Mouse (Mus musculus) kidney, postnatal 0 days (tissue): ENCODE measurements around the gene Col16a1. TPM values are rescaled to one million over a fixed set of nuclear protein-coding genes. Genes with fewer than 3 reads are reported as not detected.
A peak's percentile ranks its signal among the peaks of the same experiment; 100 is the strongest.

Experiments used
- ATAC-seq: fragments of 200-750 bp; cut with Nextera tagmentation; replicated peaks from 2 replicates; pipeline ENCODE4 v1.8.0; 2017; ENCODE audit warnings: low read depth, moderate number of reproducible peaks, moderate TSS enrichment, moderate library complexity; ENCODE audit not compliant: low FRiP score
- DNase-seq: peaks from one replicate; pipeline ENCODE4 v3.0.0-alpha.2; 2016; ENCODE audit warnings: low spot score
- H3K27ac ChIP-seq: fragments of 300-500 bp; sonication (generic); 2 replicates; pipeline ENCODE4 v1.5.1; 2014; ENCODE audit warnings: mild to moderate bottlenecking
- H3K27me3 ChIP-seq: fragments of 300-500 bp; sonication (generic); 2 replicates; pipeline ENCODE4 v1.6.1; 2014; ENCODE audit warnings: low read length, mixed read lengths; ENCODE audit not compliant: insufficient read depth
- H3K36me3 ChIP-seq: fragments of 300-500 bp; sonication (generic); 2 replicates; pipeline ENCODE4 v1.6.1; 2014; ENCODE audit warnings: low read length, mixed read lengths; ENCODE audit not compliant: insufficient read depth
- H3K4me1 ChIP-seq: fragments of 300-500 bp; sonication (generic); replicated peaks from 2 replicates; pipeline ENCODE4 v1.6.1; 2014; ENCODE audit warnings: antibody characterized with exemption, low read length, mixed read lengths; ENCODE audit not compliant: insufficient read depth
- H3K4me2 ChIP-seq: fragments of 300-500 bp; sonication (generic); 2 replicates; pipeline ENCODE4 v1.6.1; 2014; ENCODE audit warnings: mild to moderate bottlenecking, low read length, moderate library complexity, mixed read lengths
- H3K4me3 ChIP-seq: fragments of 300-500 bp; sonication (generic); replicated peaks from 2 replicates; pipeline ENCODE4 v1.5.1; 2014; ENCODE audit warnings: low read depth, low read length
- H3K9ac ChIP-seq: fragments of 300-500 bp; sonication (generic); 2 replicates; pipeline ENCODE4 v1.6.1; 2014; ENCODE audit warnings: low read depth, low read length
- H3K9me3 ChIP-seq: fragments of 300-500 bp; sonication (generic); replicated peaks from 2 replicates; pipeline ENCODE4 v1.6.1; 2016; ENCODE audit warnings: low read length, inconsistent platforms, mixed read lengths
- CTCF ChIP-seq: IDR thresholded peaks from 2 replicates; pipeline ENCODE4 v1.5.1; 2016; ENCODE audit warnings: antibody characterized with exemption, low read depth, mild to moderate bottlenecking, moderate library complexity
- WGBS: fragments of 180-500 bp; shearing (Covaris S2); extraction: QIAGEN DNeasy Blood & Tissue Kit; methylation state at CpG from one replicate; pipeline ENCODE4 v1.1.7; 2014; 5-methylcytosine and 5-hydroxymethylcytosine counted together
- polyA plus RNA-seq: library from polyadenylated mRNA; unstranded; fragments of >200 nt; fragmentation: Nextera tagmentation; extraction: Ambion mirVana; gene quantifications from 2 replicates; pipeline ENCODE4 v1.2.1, GENCODE M21; 2015

Col16a1 gene
- polyA plus RNA-seq, 1 experiment from 2014 or later, result 38.6 TPM

GRCm38 (mm10) chr4:130112299-130112698 is 64.7 kb downstream of the Col16a1 start:
- ATAC-seq, result no peak
- Histone ChIP-seq H3K36me3 (peaks cover 7% of the 10 kb centered on the region; the same call in 1 of the 2 replicates), H3K9ac (no peak overlapping the region), H3K27me3 (no peaks in the 10 kb centered on the region), H3K9me3 (no peaks in the 10 kb centered on the region), H3K27ac (no peak overlapping the region), H3K4me1 (peaks cover 8% of the 10 kb centered on the region; the same call in 1 of the 2 replicates), H3K4me3 (no peak overlapping the region), H3K4me2 (no peak overlapping the region)
- TF ChIP-seq CTCF, result no peak
- 73% methylated on average over 7 of the region's 7 CpGs for WGBS
- no peak for DNase-seq

DNA sequence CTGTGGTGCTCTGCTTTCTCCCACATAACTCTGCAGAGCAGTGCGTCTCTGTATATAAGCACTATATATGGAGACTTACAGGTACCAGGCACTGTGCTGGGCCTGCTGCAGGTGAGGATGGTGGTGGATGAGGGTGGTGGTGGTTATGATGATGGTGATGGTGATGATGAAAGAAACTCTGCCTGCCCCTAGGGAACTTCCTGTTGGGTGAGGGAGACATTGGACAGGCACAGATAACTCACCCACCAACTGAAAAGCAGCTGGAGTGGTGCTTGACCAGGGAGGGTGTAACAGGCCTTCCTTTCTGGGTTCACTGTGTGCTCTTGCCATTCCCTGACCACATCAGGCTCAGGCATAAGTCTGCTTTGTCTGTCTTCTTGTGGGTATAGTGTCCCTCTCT is 65.1 kb downstream of the Col16a1 start:
- ATAC-seq, result no peak
- Histone ChIP-seq H3K36me3 (peaks cover 7% of the 10 kb centered on the region; the same call in 1 of the 2 replicates), H3K27me3 (no peaks in the 10 kb centered on the region), H3K4me1 (peaks cover 8% of the 10 kb centered on the region; the same call in 1 of the 2 replicates), H3K9ac (no peak overlapping the region), H3K9me3 (no peaks in the 10 kb centered on the region), H3K4me3 (no peak overlapping the region), H3K27ac (no peak overlapping the region), H3K4me2 (no peak overlapping the region)
- no peak for DNase-seq
- WGBS, result 93% methylated on average over 1 of the region's 1 CpGs
- TF ChIP-seq CTCF, result no peak

GRCm38 (mm10) chr4:130120752-130121151 is 73.1 kb downstream of the Col16a1 start:
- H3K36me3 ChIP-seq, result peaks cover 33% of the 10 kb centered on the region
- H3K4me3 ChIP-seq, result no peak overlapping the region
- DNase-seq, result no peak
- no peaks in the 10 kb centered on the region for H3K9me3 ChIP-seq
- H3K9ac ChIP-seq, result no peak overlapping the region
- 80% methylated on average over 4 of the region's 4 CpGs for WGBS
- no peaks in the 10 kb centered on the region for H3K4me1 ChIP-seq
- no peak for TF ChIP-seq CTCF
- H3K27ac ChIP-seq, result no peak overlapping the region
- no peak overlapping the region for H3K4me2 ChIP-seq
- ATAC-seq, result no peak
- no peaks in the 10 kb centered on the region for H3K27me3 ChIP-seq

DNA sequence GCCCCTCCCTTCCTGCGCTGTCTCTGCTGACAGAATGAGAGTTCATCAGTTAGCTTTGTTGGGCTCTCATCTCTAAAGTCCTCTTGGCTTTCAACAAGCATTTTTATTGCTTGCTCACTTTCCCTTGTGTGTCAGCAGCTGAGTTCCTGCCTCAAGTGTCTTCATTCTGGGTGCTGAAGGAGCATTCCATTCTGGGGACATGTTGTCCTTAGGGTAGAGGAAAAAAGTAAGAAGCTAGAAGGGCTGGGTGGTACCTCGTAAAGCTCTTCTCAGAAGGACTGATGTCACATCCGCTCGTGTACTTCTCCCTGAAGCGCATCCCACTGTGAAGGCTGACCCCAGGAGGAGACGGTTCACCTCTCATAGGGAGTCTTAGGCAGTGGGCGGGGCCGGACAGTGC is 73.9 kb downstream of the Col16a1 start:
- 55% methylated on average over 8 of the region's 8 CpGs for WGBS
- TF ChIP-seq CTCF, result no peak
- Histone ChIP-seq H3K27ac (no peak overlapping the region), H3K9me3 (no peaks in the 10 kb centered on the region), H3K9ac (no peak overlapping the region), H3K4me1 (no peaks in the 10 kb centered on the region), H3K4me2 (no peak overlapping the region), H3K36me3 (peaks cover 41% of the 10 kb centered on the region), H3K4me3 (no peak overlapping the region), H3K27me3 (no peaks in the 10 kb centered on the region)
- ATAC-seq, result no peak
- DNase-seq, result peak; percentile 25

DNA sequence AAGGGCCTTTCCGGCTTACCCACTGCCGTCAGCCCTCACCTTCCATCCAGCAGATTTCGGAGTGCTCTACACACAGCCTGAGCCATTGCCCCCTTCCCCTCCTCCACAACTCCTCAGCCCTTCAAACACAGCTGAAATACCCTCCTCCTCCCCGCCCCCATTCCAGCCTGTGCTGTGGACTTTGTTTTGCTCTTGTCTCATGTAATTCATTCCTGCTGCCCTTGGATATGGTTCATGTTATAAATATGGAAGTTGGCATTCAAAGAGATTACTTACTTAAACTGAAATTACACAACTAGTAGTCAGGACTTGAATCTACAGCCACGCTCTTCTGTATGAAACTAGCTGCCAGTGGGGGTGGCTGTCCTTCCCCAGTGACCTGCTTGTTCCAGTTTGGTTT is 75.4 kb downstream of the Col16a1 start:
- no peak for TF ChIP-seq CTCF
- peaks cover 53% of the 10 kb centered on the region for H3K36me3 ChIP-seq
- no peaks in the 10 kb centered on the region for H3K27me3 ChIP-seq
- DNase-seq (no peak), ATAC-seq (no peak)
- H3K4me1 ChIP-seq, result no peaks in the 10 kb centered on the region
- H3K4me2 ChIP-seq, result no peak overlapping the region
- no peak overlapping the region for H3K27ac ChIP-seq
- 82% methylated on average over 5 of the region's 5 CpGs for WGBS
- H3K4me3 ChIP-seq, result no peak overlapping the region
- H3K9me3 ChIP-seq, result no peaks in the 10 kb centered on the region
- H3K9ac ChIP-seq, result no peak overlapping the region

- Histone ChIP-seq H3K4me3 (no peak overlapping the region), H3K27me3 (no peaks in the 10 kb centered on the region), H3K4me1 (no peaks in the 10 kb centered on the region), H3K27ac (no peak overlapping the region), H3K9me3 (no peaks in the 10 kb centered on the region), H3K9ac (no peak overlapping the region), H3K4me2 (no peak overlapping the region), H3K36me3 (peaks cover 53% of the 10 kb centered on the region)
- ATAC-seq, result no peak
- DNase-seq, result no peak
- WGBS, result 96% methylated on average over 4 of the region's 4 CpGs
- TF ChIP-seq CTCF, result no peak
Measured at GRCm38 (mm10) chr4:130124110-130124509, 76.5 kb downstream of the Col16a1 start.

DNA sequence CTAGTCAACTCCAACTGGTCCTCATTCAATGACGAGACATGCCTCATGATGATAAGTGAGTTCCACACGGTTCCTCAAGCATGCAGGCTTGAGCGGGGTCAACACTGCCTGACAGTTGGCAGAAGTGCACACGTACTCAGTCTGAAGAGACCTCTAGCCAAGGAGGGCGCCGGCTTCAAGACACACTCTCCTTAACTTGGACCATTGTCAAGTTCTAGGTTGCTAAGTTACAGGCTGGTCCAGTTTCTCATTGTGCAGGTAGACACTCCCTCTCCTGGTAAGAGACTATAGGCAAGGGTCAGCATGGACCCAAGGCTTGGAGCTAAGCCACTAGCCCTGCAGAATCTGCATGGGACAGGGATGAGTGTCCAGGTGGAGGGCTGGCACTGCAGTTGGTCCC is 77.5 kb downstream of the Col16a1 start:
- Histone ChIP-seq H3K27ac (no peak overlapping the region), H3K36me3 (peaks cover 53% of the 10 kb centered on the region)

More for the DNA sequence above, 77.5 kb downstream of the Col16a1 start:
- Histone ChIP-seq H3K27me3 (no peaks in the 10 kb centered on the region), H3K4me1 (no peaks in the 10 kb centered on the region), H3K4me2 (no peak overlapping the region), H3K9ac (no peak overlapping the region), H3K9me3 (no peaks in the 10 kb centered on the region), H3K4me3 (no peak overlapping the region)
- TF ChIP-seq CTCF, result no peak
- 81% methylated on average over 6 of the region's 6 CpGs for WGBS
- ATAC-seq, result no peak
- no peak for DNase-seq
